Mouse (Mus musculus): Measurements from ENCODE around the gene Mettl1.

Gene Mettl1

DNA sequence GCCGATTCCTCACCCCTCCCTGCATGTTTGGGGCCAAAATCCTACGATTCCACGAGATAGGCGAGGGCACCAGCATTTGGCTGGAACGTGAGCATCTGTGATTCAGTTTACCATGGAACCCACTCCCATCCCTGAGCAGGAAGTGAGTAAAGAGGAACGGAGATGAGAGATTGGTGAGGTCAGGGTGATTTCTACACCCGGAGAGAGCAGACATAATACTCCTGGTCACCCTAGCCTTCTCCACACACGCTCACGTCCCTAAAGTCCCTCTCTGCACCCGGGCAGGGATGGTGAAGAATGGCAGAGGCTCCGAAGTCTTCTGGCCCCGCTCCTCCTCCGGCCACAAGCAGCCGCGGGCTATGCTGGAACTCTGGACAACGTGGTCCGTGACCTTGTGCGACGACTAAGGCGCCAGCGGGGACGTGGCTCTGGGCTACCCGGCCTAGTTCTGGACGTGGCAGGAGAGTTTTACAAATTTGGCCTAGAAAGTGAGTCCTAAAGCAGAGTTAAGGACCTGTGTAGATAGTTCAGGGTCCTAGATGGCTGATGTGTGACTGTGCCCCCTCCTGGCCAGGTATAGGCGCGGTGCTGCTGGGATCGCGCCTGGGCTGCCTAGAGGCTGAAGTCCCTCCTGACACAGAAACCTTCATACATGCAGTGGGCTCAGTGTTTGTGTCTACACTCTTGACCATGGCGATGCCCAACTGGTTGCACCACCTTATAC lies 8.3 kb downstream of the Mettl1 start:
- TF ChIP-seq NANOG (IDR thresholded peaks at IDR 0.05; ENCODE audit: borderline replicate concordance, low read length) (no peak), CTCF (conservative IDR thresholded peaks at IDR 0.05; ENCODE audit: low read length) (peak; percentile 18)
- peak overlapping the region; percentile 64 for H3K4me3 ChIP-seq (replicated peaks; ENCODE audit: low read length)
- H3K27me3 ChIP-seq (ENCODE audit: insufficient read depth, low read length) = peaks cover 43% of the 10 kb centered on the region
- peaks cover 12% of the 10 kb centered on the region for H3K9me3 ChIP-seq (ENCODE audit: low read length)
- peaks cover 57% of the 10 kb centered on the region for H3K4me1 ChIP-seq (replicated peaks; ENCODE audit: low read depth, low read length)
- peaks cover 42% of the 10 kb centered on the region for H3K36me3 ChIP-seq (ENCODE audit: insufficient read depth, low read length)

DNA sequence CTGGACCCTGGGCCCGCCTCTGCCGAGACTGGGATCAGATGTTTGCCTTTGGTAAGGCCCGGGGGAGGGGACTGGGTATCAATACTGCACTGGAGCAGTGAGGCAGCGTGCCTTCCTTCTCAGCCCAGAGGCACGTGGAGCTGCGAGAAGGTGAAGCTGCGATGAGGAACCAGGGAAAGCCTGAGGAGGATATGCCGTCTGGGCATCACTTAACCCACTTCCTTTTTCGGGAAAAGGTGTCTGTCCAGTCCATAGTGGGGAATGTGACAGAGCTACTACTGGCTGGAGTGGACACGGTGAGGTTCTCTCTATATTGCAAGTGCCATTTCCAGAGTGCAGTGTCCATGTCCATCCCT lies 8.9 kb downstream of the Mettl1 start:
- Histone ChIP-seq H3K9me3 (ENCODE audit: low read length) (peaks cover 12% of the 10 kb centered on the region), H3K27me3 (ENCODE audit: insufficient read depth, low read length) (peaks cover 43% of the 10 kb centered on the region), H3K36me3 (ENCODE audit: insufficient read depth, low read length) (peaks cover 42% of the 10 kb centered on the region), H3K4me3 (replicated peaks; ENCODE audit: low read length) (peak overlapping the region; percentile 64), H3K4me1 (replicated peaks; ENCODE audit: low read depth, low read length) (peaks cover 52% of the 10 kb centered on the region)
- TF ChIP-seq NANOG (IDR thresholded peaks at IDR 0.05; ENCODE audit: borderline replicate concordance, low read length) = no peak
- TF ChIP-seq POU5F1 (IDR thresholded peaks at IDR 0.05; ENCODE audit: borderline replicate concordance, low read length) = no peak
- TF ChIP-seq CTCF (conservative IDR thresholded peaks at IDR 0.05; ENCODE audit: low read length) = no peak

DNA sequence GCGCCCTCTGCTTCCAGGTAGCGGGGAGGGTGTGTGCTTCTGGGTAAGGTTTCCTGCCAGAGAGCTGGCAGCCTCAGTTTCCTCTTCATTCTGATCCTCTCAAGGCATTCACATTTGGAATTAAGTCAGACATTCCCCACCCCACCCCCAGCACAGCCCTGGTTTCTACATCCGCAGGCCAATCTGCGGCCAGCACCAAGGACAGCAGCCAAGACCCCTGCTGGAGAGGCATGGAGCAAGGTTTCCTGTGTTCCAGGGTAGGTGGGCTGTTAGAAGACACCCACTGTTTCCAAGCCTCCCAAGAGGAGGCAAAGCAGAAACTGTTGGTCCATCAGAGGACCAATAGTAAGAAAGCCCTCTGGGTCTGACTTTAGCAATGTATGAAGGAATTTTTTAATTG lies 13.4 kb downstream of the Mettl1 start:
- Histone ChIP-seq H3K36me3 (ENCODE audit: insufficient read depth, low read length) (peaks cover 42% of the 10 kb centered on the region), H3K27me3 (ENCODE audit: insufficient read depth, low read length) (peaks cover 35% of the 10 kb centered on the region), H3K9me3 (ENCODE audit: low read length) (peaks cover 12% of the 10 kb centered on the region), H3K4me1 (replicated peaks; ENCODE audit: low read depth, low read length) (peaks cover 54% of the 10 kb centered on the region), H3K4me3 (replicated peaks; ENCODE audit: low read length) (no peak overlapping the region)
- TF ChIP-seq POU5F1 (IDR thresholded peaks at IDR 0.05; ENCODE audit: borderline replicate concordance, low read length) (no peak), CTCF (conservative IDR thresholded peaks at IDR 0.05; ENCODE audit: low read length) (peak; percentile 12; the same call in 1 of the 2 replicates)

DNA sequence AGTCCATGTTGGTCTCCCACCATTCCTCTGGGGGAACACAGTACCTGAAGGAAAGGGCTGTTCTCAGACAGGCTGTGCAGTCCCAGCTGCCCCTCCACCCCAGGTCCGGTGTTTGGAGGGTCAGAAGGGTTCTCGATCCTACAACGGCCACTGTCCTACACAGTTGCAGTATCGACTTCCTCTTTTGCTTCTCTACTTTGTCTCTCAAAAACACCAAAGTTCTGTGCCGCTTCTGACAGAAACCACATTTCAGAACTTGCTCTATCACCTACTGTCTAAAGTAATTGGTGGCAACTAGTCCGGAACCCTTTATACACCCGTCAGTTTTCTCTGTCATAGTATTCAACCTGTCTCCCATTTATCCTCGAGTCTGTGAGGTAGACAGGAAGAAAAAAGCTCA lies 14.2 kb downstream of the Mettl1 start:
- no peak for TF ChIP-seq POU5F1 (IDR thresholded peaks at IDR 0.05; ENCODE audit: borderline replicate concordance, low read length)
- TF ChIP-seq CTCF (conservative IDR thresholded peaks at IDR 0.05; ENCODE audit: low read length) = no peak
- TF ChIP-seq NANOG (IDR thresholded peaks at IDR 0.05; ENCODE audit: borderline replicate concordance, low read length) = no peak
- Histone ChIP-seq H3K27me3 (ENCODE audit: insufficient read depth, low read length) (peaks cover 28% of the 10 kb centered on the region), H3K4me1 (replicated peaks; ENCODE audit: low read depth, low read length) (peaks cover 49% of the 10 kb centered on the region), H3K9me3 (ENCODE audit: low read length) (peaks cover 8% of the 10 kb centered on the region), H3K36me3 (ENCODE audit: insufficient read depth, low read length) (peaks cover 42% of the 10 kb centered on the region), H3K4me3 (replicated peaks; ENCODE audit: low read length) (no peak overlapping the region)

DNA sequence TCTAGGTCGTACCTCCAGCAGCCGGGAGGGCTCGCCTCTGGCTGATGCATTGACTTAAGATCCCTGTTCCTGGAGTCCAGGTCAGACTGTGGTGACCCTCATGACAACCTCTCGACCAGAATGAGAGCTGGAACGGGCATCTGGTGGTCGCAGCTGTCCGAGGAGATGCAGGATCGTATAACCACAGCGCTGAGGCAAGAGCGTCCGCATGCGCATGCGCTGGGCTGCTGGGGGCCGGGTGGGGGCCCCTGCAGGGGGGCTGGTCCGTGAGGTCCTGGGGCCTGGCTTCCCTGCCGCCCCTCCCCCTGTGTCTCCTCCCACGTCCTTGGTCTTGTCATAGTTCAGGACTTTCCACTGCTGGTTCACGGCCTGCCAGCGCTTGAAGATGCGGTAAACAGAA lies 15.3 kb downstream of the Mettl1 start:
- H3K9me3 ChIP-seq (ENCODE audit: low read length) = no peaks in the 10 kb centered on the region
- peaks cover 17% of the 10 kb centered on the region for H3K27me3 ChIP-seq (ENCODE audit: insufficient read depth, low read length)
- peak overlapping the region; percentile 23; the same call in 1 of the 2 replicates for H3K4me3 ChIP-seq (replicated peaks; ENCODE audit: low read length)
- peaks cover 59% of the 10 kb centered on the region for H3K4me1 ChIP-seq (replicated peaks; ENCODE audit: low read depth, low read length)
- H3K36me3 ChIP-seq (ENCODE audit: insufficient read depth, low read length) = peaks cover 42% of the 10 kb centered on the region
- no peak for TF ChIP-seq NANOG (IDR thresholded peaks at IDR 0.05; ENCODE audit: borderline replicate concordance, low read length)
- TF ChIP-seq CTCF (conservative IDR thresholded peaks at IDR 0.05; ENCODE audit: low read length) = no peak
- no peak for TF ChIP-seq POU5F1 (IDR thresholded peaks at IDR 0.05; ENCODE audit: borderline replicate concordance, low read length)

DNA sequence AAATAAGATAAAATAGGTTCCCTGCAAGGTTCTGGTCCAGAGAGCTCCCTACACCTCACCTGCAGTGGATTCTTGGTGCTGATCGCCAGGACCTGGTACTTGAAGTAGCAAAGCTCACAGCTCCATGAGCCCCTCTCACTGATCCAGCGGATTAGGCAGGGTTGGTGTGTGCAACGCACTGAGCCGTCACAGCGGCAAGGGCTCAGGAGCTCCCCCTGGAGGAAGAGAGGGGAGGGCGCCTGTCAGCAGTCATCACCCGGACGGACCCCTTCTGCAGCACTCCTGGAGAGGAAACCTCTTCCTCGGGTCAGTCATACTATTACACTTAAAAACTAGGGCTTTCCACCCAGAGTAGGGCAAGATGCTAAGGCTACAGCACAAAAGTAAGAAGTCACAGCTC lies 16.9 kb downstream of the Mettl1 start:
- Histone ChIP-seq H3K27me3 (ENCODE audit: insufficient read depth, low read length) (peaks cover 13% of the 10 kb centered on the region), H3K4me3 (replicated peaks; ENCODE audit: low read length) (peak overlapping the region; percentile 58), H3K36me3 (ENCODE audit: insufficient read depth, low read length) (peaks cover 42% of the 10 kb centered on the region), H3K9me3 (ENCODE audit: low read length) (no peaks in the 10 kb centered on the region), H3K4me1 (replicated peaks; ENCODE audit: low read depth, low read length) (peaks cover 73% of the 10 kb centered on the region)
- no peak for TF ChIP-seq POU5F1 (IDR thresholded peaks at IDR 0.05; ENCODE audit: borderline replicate concordance, low read length)
- TF ChIP-seq CTCF (conservative IDR thresholded peaks at IDR 0.05; ENCODE audit: low read length) = peak; percentile 97
- no peak for TF ChIP-seq NANOG (IDR thresholded peaks at IDR 0.05; ENCODE audit: borderline replicate concordance, low read length)

DNA sequence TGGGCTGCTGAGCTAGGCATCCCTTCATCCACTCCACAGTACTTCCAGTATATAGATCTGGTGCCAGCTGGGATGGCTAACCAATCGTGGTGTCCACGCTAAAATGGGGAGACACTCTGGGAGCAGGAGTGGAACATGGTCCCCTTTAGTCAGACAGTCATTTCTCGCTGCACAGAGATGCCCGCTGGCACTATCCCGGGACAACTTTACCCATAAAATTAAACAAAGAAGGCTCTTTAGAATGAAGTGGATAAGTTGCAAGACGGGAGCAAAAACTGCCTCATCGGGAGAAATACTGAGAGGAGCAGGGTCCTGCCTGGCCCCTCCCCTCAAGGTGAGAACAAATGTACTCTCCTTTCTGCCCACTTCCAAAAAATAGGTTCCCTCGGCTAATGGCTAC lies 17.5 kb downstream of the Mettl1 start:
- Histone ChIP-seq H3K9me3 (ENCODE audit: low read length) (no peaks in the 10 kb centered on the region), H3K36me3 (ENCODE audit: insufficient read depth, low read length) (peaks cover 42% of the 10 kb centered on the region), H3K4me1 (replicated peaks; ENCODE audit: low read depth, low read length) (peaks cover 70% of the 10 kb centered on the region), H3K27me3 (ENCODE audit: insufficient read depth, low read length) (peaks cover 13% of the 10 kb centered on the region), H3K4me3 (replicated peaks; ENCODE audit: low read length) (peak overlapping the region; percentile 58)
- no peak for TF ChIP-seq POU5F1 (IDR thresholded peaks at IDR 0.05; ENCODE audit: borderline replicate concordance, low read length)
- TF ChIP-seq NANOG (IDR thresholded peaks at IDR 0.05; ENCODE audit: borderline replicate concordance, low read length) = no peak
- no peak for TF ChIP-seq CTCF (conservative IDR thresholded peaks at IDR 0.05; ENCODE audit: low read length)

DNA sequence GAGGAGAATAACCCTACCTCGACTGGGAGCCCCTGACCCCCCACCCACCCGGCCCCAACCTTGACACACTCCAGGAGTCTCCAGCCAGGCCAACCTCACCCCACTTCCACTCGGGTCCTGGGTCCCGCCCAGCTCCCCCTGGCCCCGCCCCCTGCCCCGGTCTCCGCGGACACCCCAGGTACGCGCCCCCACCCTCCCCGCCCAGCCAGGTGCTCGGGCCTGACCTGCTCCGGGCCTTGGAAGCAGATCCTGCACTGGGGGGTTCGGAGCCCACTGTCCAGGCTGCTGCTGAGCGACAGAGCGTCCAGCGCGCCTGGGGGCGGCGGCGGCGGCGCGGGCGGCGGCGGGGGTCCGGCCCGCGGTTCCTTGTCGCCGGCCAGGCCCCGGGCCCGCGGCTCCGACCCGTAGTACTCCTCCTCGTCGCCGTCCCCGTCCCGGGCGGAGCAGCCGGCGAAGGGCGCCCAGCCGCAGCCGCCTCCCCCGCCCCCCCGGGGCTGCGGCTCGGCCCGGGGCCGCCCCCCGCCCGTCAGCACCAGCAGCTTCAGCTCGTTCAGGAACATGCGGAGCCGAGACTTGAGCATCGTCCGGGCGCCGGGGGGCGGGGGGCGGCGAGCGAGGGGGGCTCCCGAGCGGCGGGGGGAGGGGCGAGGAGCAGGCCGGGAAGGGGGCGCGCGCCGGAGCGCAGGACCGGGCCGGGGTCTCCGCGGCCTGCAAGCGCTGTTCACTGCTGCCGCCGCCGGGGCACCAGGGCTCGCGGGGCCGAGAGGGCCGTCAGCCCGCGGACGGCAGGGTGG lies 18.2 kb downstream of the Mettl1 start:
- TF ChIP-seq POU5F1 (IDR thresholded peaks at IDR 0.05; ENCODE audit: borderline replicate concordance, low read length) = no peak
- TF ChIP-seq CTCF (conservative IDR thresholded peaks at IDR 0.05; ENCODE audit: low read length) = no peak
- no peak for TF ChIP-seq NANOG (IDR thresholded peaks at IDR 0.05; ENCODE audit: borderline replicate concordance, low read length)
- no peaks in the 10 kb centered on the region for H3K9me3 ChIP-seq (ENCODE audit: low read length)
- peaks cover 39% of the 10 kb centered on the region for H3K36me3 ChIP-seq (ENCODE audit: insufficient read depth, low read length)

More for the DNA sequence above, 18.2 kb downstream of the Mettl1 start:
- peaks cover 69% of the 10 kb centered on the region for H3K4me1 ChIP-seq (replicated peaks; ENCODE audit: low read depth, low read length)
- peak overlapping the region; percentile 85 for H3K4me3 ChIP-seq (replicated peaks; ENCODE audit: low read length)
- peaks cover 13% of the 10 kb centered on the region for H3K27me3 ChIP-seq (ENCODE audit: insufficient read depth, low read length)

Measured in E14TG2a.4 (cell line).